Mouse (Mus musculus) T-helper 1 cell (primary cell): ENCODE measurements at regions not wholly inside any gene's neighbourhood (a gene's known extent, or its start where the extent isn't known, plus 50 kb on each side); places are given as distances from the start of the nearest gene placed in this dataset.

ENCODE experiments used
- in situ Hi-C: fragments of 300-600 bp; cut with MboI, MseI; formaldehyde crosslinking; loops from one replicate; pipeline ENCODE4 v1.15.1; 2025; ENCODE audit warnings: high pct_unique_total_duplicates

DNA sequence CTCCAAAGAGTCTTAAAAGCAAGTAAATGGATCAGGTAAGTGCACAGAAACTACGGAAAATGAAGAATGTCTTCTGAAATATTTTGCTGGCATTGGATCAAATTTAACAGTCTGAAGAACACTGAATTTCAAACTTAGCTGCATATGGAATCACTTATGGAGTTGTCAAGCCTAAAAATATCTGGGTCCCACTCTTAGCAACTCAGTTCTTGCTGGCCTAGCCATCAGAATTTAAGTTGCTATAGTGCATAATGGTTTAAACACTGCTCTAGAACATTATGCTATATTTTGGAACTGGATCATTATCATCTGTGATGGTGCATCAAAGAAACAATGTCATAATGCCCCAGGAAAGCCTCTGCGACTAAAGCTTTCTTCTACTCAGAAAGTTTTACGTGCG lies 324.5 kb upstream of the 4933436I01Rik start:
- in situ Hi-C loops = loop anchor here (25.0 kb wide), 1 partner anchor 1692 kb away; the partner anchor contains the start of gene 1700020N15Rik

DNA sequence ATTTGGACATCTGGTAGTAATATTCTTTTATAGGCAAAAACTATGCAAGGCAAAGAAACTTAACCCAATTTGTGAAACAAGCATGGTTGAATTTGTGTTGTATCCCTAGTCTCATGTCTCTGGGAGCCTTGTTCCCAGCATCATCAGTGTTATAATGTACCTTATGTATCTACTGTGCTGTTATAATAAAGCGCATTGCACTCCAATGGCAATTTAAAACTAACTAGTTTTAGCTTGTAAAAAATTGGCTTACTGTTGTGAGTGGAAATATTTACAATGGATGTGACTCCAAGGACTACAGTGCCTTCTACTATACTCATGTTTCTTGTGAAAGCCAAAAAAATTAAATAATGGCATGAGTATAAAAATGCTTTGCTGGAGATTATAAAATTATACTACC lies 322.7 kb upstream of the 4933436I01Rik start:
- in situ Hi-C loops = loop anchor here (25.0 kb wide), 1 partner anchor 1693 kb away; the partner anchor contains the start of gene 1700020N15Rik
